Mouse (Mus musculus) intestine, postnatal 0 days (tissue): ENCODE measurements around the gene Smim20. TPM values are rescaled to one million over a fixed set of nuclear protein-coding genes. Genes with fewer than 3 reads are reported as not detected.

Experiments
- ATAC-seq: fragments of 200-750 bp; cut with Nextera tagmentation; 2 replicates; pipeline ENCODE4 v1.8.0; 2017; ENCODE audit warnings: mild to moderate bottlenecking, moderate TSS enrichment, moderate library complexity
- H3K27ac ChIP-seq: fragments of 300-500 bp; sonication (generic); 2 replicates; pipeline ENCODE4 v1.5.1; 2014; ENCODE audit warnings: mild to moderate bottlenecking, low read depth, low read length, moderate library complexity
- H3K27me3 ChIP-seq: fragments of 300-500 bp; sonication (generic); replicated peaks from 2 replicates; pipeline ENCODE4 v1.6.1; 2014; ENCODE audit warnings: low read length, mixed read lengths; ENCODE audit not compliant: control insufficient read depth, insufficient read depth
- H3K36me3 ChIP-seq: fragments of 300-500 bp; sonication (generic); 2 replicates; pipeline ENCODE4 v1.6.1; 2014; ENCODE audit warnings: mild to moderate bottlenecking, moderate library complexity; ENCODE audit not compliant: control insufficient read depth, insufficient read depth
- H3K4me1 ChIP-seq: fragments of 300-500 bp; sonication (generic); replicated peaks from 2 replicates; pipeline ENCODE4 v1.6.1; 2014; ENCODE audit warnings: antibody characterized with exemption, low read length, mixed read lengths; ENCODE audit not compliant: control insufficient read depth, insufficient read depth
- H3K4me2 ChIP-seq: fragments of 300-500 bp; sonication (generic); replicated peaks from 2 replicates; pipeline ENCODE4 v1.6.1; 2014; ENCODE audit warnings: low read depth, mild to moderate bottlenecking, moderate library complexity
- H3K4me3 ChIP-seq: fragments of 300-500 bp; sonication (generic); 2 replicates; pipeline ENCODE4 v1.5.1; 2014; ENCODE audit warnings: low read depth, low read length
- H3K9ac ChIP-seq: fragments of 300-500 bp; sonication (generic); 2 replicates; pipeline ENCODE4 v1.6.1; 2014; ENCODE audit warnings: mild to moderate bottlenecking, low read depth, low read length
- H3K9me3 ChIP-seq: fragments of 300-500 bp; sonication (generic); 2 replicates; pipeline ENCODE4 v1.6.1; 2016; ENCODE audit warnings: mixed run types; ENCODE audit not compliant: control insufficient read depth
- CTCF ChIP-seq: sonication (generic); IDR thresholded peaks from 2 replicates; pipeline ENCODE4 v1.5.1; 2016; ENCODE audit warnings: low read depth, mild to moderate bottlenecking, control low read depth, antibody characterized with exemption, moderate library complexity
- whole genome bisulfite sequencing: fragments of 180-500 bp; shearing (Covaris S2); extraction: QIAGEN DNeasy Blood & Tissue Kit; methylation state at CpG from one replicate; pipeline ENCODE4 v1.1.7; 2014; 5-methylcytosine and 5-hydroxymethylcytosine counted together
- polyA plus RNA-seq: library from polyadenylated mRNA; unstranded; fragments of >200 nt; fragmentation: Nextera tagmentation; extraction: Ambion mirVana; gene quantifications from 2 replicates; pipeline ENCODE4 v1.2.1, GENCODE M21; 2015

Smim20 gene
- polyA plus RNA-seq, 1 experiment from 2014 or later, result 162 TPM

DNA sequence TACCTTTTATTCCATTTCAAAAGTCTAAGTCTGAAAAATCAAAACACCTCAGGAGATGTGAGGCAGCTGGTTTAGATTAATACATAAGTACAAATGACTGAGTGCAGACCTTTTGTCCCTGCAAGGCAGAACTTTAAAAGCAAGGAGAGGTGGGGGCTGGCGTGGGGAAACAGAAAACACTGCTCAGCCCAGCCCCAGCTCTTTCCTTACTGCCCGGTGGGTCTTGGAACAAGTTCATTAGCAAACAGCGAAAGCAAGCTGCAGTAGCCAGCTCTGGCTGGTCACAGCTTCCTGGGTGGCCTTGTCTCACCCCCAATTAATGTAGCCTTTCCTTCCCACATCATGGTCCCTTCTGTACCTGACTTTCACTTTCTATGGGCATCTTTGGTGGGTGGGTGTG lies 53.4 kb downstream of the Smim20 start:
- TF ChIP-seq CTCF, result no peak
- Histone ChIP-seq H3K4me1 (no peaks in the 10 kb centered on the region), H3K27ac (no peak overlapping the region), H3K9me3 (no peaks in the 10 kb centered on the region), H3K4me3 (no peak overlapping the region), H3K27me3 (no peaks in the 10 kb centered on the region), H3K9ac (no peak overlapping the region), H3K4me2 (no peak overlapping the region), H3K36me3 (no peaks in the 10 kb centered on the region)
- no peak for ATAC-seq
- 65% methylated on average over 3 of the region's 3 CpGs for WGBS

DNA sequence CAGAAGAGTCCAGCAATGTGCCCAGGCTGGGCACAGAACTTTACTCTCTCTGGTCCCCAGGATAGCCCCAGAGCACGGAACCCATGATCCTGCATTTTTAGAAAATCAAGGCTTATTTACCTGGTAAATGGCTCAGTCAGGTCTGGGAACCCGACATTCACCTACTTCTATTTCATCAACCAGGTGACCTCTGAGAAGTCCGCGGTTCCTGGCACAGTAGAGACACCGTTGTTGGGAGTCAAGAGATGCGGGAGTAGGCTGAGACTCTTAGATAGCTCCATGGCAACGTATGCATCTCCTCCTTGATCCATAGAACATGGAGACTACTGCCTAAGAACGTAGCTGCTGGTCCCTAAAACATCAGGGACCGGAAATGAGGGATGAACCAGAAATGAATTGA lies 55.0 kb downstream of the Smim20 start:
- no peaks in the 10 kb centered on the region for H3K9me3 ChIP-seq
- no peaks in the 10 kb centered on the region for H3K36me3 ChIP-seq
- ATAC-seq, result no peak
- WGBS, result 93% methylated on average over 9 of the region's 9 CpGs
- no peak overlapping the region for H3K27ac ChIP-seq
- no peak overlapping the region for H3K4me2 ChIP-seq
- H3K4me1 ChIP-seq, result no peaks in the 10 kb centered on the region
- H3K4me3 ChIP-seq, result no peak overlapping the region
- no peak overlapping the region for H3K9ac ChIP-seq
- no peak for TF ChIP-seq CTCF
- H3K27me3 ChIP-seq, result no peaks in the 10 kb centered on the region

DNA sequence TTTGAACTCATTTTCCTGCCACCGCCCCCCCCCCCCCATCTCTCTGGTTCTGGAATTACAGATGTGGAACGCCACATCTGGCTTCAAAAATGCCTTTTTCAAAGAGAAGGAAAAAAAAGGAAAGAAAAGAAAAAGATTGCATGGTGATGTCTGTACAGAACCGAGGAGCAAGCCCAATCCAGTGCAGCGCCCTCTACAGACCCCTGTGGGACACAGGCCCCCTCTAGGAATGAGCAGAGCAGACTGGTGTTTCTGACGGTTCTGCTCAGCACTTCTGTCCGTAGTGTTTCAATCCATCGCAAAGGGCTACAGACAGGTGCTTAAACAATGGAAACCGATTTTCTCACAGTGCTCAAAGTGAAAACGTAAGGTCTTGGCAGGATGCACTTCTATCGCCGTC lies 55.6 kb downstream of the Smim20 start:
- no peak overlapping the region for H3K4me3 ChIP-seq
- H3K9me3 ChIP-seq, result no peaks in the 10 kb centered on the region
- H3K4me1 ChIP-seq, result no peaks in the 10 kb centered on the region
- H3K9ac ChIP-seq, result no peak overlapping the region
- H3K4me2 ChIP-seq, result no peak overlapping the region
- no peak overlapping the region for H3K27ac ChIP-seq
- ATAC-seq, result no peak
- 79% methylated on average over 11 of the region's 11 CpGs for WGBS
- H3K27me3 ChIP-seq, result no peaks in the 10 kb centered on the region
- H3K36me3 ChIP-seq, result no peaks in the 10 kb centered on the region
- peak; percentile 33; the same call in 1 of the 2 replicates for TF ChIP-seq CTCF

DNA sequence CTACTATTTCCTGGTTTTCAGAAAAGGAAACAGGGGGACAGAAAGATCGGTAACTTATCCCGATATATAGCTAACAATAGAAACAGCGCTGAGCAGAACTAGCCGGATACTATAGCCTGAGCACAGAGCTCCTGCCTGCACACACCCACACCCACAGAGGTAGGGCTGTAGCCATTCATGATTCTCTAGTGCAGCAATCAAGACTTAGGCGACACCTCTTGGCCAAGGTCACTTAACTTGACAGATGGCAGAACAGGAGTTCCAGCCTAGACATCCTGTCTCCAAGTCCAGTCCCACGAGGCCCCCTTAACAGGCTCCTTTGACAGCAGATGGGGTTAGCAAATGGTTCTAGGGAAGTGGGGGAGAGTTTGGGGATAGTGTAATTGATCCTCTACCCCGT lies 56.2 kb downstream of the Smim20 start:
- no peaks in the 10 kb centered on the region for H3K27me3 ChIP-seq
- H3K36me3 ChIP-seq, result no peaks in the 10 kb centered on the region
- no peak for TF ChIP-seq CTCF
- H3K9me3 ChIP-seq, result no peaks in the 10 kb centered on the region
- no peak overlapping the region for H3K9ac ChIP-seq
- no peak overlapping the region for H3K27ac ChIP-seq
- H3K4me3 ChIP-seq, result no peak overlapping the region
- H3K4me2 ChIP-seq, result no peak overlapping the region
- no peak for ATAC-seq
- 48% methylated on average over 7 of the region's 7 CpGs for WGBS
- H3K4me1 ChIP-seq, result no peaks in the 10 kb centered on the region

DNA sequence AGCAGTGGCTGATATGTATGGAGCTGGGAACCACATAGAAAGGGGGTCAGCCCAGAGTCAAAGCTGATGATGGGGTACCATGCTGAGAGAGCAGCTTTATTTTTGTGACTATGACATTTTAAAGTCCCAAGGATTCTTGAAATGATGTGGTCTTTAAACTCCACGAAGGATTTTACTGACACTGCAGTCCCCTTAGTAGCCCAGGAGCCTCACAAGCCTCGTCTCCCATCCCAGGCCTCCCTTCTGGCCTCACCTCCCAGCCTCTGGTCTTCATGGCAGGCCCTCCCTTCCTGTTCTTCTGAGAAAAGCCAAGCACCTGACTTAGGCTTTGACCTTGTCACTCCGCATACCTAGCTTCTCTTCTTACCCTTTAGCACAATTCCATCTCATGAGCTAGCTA lies 57.4 kb downstream of the Smim20 start:
- Histone ChIP-seq H3K4me3 (no peak overlapping the region), H3K27ac (no peak overlapping the region), H3K9me3 (no peaks in the 10 kb centered on the region), H3K4me1 (no peaks in the 10 kb centered on the region), H3K36me3 (no peaks in the 10 kb centered on the region), H3K4me2 (no peak overlapping the region), H3K27me3 (no peaks in the 10 kb centered on the region), H3K9ac (no peak overlapping the region)
- ATAC-seq, result no peak
- TF ChIP-seq CTCF, result no peak
- 77% methylated on average over 3 of the region's 3 CpGs for WGBS

DNA sequence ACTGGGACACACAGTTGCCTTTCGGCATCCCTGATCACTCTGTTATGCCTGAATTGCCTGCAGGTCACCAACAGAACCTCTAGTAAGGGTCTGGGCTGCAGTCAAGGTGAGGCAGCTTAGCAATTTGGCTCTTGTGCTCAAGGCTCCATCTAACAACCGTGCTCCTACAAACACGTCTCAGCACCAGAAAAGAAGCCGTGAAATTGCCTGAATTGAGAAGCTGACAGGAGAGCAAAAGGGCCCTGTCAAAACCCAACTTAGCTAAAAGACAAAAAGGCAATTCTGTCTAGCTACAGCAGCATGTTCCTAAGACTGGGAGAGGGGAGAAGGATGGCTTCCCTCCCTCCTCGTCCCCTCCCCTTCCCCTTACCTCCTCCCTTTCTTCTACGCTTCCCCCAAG lies 57.9 kb downstream of the Smim20 start:
- H3K4me1 ChIP-seq, result no peaks in the 10 kb centered on the region
- no peak for TF ChIP-seq CTCF
- 66% methylated on average over 6 of the region's 6 CpGs for WGBS
- H3K9me3 ChIP-seq, result no peaks in the 10 kb centered on the region
- no peak overlapping the region for H3K4me3 ChIP-seq
- H3K36me3 ChIP-seq, result no peaks in the 10 kb centered on the region
- H3K27me3 ChIP-seq, result no peaks in the 10 kb centered on the region
- H3K27ac ChIP-seq, result no peak overlapping the region
- ATAC-seq, result no peak
- no peak overlapping the region for H3K4me2 ChIP-seq
- no peak overlapping the region for H3K9ac ChIP-seq

DNA sequence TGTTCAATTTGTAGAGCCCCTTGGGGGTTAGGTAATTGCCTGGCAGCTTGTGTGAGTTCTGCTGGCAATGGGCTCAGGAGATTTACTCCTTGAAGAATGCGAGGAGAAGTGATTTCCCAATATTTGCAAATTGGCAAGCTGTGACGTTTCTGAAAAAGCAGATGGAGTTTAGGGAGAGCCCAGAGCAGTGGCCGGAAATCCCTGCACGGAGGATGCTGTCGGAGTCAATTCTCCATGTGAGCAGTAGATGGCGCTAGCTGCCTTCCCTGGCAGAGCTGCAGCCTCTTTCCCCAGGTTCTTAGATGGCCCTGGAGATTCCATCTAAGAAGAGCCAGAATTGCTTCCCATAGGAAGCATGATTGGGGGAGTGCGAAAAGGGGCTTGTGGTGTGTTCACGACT lies 59.1 kb downstream of the Smim20 start:
- Histone ChIP-seq H3K27me3 (no peaks in the 10 kb centered on the region), H3K36me3 (no peaks in the 10 kb centered on the region), H3K4me2 (no peak overlapping the region), H3K4me3 (no peak overlapping the region), H3K9me3 (no peaks in the 10 kb centered on the region), H3K27ac (no peak overlapping the region), H3K4me1 (no peaks in the 10 kb centered on the region), H3K9ac (no peak overlapping the region)
- WGBS, result 2% methylated on average over 8 of the region's 8 CpGs
- no peak for ATAC-seq
- TF ChIP-seq CTCF, result peak; percentile 97
